Mouse (Mus musculus): Measurements from ENCODE around the gene Camkk2.

The Camkk2 gene

DNA sequence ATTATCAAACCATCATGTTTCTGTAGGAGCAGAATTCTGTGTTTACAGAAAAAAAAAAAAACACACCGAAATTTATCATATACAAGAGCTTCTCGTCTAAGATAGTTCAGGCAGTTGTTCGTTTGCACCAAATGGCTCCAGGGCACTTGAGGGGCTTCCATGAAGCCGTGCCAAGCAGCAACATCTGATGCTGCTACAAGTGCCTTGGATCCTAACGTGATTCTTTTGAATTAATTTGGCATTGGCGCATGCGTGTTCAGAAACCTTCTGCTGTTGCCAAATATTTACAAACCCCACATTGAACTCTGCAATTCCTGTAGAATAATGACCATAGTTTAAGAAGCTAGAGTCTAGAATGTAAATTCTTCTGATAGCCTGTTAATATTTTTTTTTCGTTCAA, 83.7 kb downstream of the Camkk2 start:
- DNase-seq: no peak

DNA sequence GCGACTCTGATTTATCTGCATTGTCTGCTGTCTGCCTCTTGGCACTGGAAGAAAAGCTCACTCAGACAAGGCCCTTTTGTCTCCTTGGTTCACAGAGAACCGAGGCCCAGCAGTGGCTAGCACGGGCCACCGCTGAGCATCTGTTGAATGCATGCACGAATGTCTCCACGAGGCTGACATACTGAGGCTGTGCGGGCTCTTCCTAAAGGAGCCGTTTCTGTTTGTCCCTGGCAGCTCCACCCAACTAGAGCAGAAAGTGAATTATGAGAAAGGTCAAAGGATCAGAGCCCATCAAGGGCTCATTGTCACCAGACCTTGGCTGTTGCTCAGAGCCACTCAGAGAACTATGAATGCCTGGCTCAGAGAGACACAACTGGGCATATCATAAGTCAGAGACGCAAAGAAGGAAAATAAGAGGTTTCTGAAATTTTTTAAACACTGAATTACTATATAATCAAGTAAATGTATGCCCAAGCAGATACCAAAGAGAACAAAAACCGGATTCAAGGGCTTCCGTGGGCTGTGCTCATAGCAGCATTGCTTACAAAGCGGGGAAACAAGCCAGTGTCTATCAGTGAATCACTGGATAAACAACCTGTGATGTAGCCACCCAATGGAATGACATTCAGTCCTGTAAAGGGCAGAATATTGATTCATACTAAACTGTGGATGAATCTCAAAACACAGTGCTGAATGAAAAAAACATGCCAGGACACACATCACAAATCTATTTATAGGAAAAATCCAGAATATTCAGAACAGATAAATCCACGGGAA, 85.6 kb downstream of the Camkk2 start:
- DNase-seq: no peak

DNA sequence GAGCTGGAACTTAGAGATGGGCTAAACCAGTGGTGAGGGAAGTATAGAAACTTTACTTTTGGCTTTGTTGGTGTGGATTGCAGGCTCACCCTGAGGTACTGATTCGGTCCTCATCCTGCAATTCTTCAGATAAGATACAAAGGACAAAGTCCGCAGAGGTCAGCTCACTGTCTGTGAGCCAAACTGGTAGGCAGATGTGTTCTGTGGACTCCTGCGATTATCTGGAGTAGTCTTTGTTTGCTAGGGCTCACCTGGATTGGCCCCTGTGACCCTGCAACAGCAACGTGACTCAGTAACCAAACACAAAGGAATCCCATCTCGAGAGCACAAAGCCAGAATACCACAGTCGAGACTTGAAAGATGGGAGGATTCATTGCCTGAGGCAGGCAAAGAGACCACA, 88.7 kb downstream of the Camkk2 start:
- DNase-seq: no peak

DNA sequence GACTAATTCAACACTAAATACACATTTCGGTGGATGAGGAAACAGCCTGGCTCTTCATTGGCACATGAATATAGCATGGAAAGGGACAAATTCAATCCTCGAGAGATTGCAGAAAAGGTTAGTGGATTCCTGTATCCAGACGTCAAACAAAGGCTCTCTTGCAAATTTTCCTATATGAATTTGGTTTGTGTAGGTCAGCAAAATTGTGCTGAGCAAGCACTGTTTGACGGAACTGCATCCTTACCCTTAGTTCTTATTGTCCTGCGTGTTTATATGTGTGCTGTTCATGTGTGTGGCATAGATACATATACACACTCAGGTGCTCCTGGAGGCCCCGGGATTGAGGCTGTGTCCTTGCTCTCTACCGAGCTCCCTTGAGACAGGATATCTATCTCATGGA, 90.1 kb downstream of the Camkk2 start:
- no peak for DNase-seq

DNA sequence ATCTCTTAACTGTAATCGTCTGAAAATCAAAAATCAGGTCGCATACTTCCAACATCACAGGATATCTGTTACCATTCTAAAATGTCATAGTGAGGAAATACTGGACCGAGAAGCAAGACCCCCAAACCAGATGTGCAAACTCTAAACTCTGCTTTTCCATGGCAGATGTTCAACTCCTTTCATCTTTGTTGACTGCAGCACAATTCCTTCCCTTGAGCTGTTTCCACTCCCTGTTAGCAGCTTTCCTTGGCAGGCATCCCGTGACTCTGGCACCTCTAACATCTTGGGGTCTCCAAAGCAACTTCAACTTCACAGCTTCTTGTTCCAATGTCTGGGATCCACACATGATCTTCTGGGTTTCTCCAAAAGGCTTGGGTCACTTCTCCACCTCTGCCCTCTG, 91.8 kb downstream of the Camkk2 start:
- no peak for DNase-seq

DNA sequence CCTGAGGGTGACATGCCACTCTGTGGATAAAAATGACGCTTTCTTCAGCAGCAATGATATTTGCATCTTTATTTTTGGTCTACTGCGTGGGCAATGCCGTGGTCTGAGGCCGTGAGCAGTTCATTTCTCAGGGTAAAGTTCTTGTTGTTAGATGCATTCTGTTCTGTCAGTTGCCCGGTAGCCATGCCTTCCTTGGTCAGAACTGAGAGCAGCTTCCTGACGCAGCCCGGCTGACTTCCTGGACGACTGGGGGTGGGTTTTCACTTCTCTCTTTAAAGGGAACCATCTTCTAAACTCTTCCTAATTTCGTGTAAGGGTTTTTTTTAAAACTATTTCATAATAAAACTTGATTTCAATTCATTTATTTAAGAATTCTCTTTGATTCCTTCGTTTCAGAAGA, 95.3 kb downstream of the Camkk2 start:
- DNase-seq: no peak

DNA sequence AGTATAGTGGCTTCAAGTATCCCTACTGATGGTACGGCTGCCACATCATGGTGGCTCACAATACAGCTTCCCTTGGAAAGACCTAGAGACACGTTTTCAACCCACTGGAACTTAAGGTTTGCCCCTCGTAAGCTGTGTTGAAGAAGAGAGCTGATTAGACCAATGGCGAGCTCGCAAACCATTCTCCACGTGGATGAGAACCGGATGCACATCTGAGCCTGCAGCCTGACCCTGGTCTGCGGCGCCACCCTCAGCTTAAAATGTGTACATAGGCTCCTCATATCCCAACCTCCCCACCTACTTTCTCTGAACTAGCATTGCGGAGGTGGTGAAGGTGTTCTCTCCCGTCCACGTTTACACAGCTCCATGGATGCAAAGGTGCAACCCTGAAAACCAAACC, 97.9 kb downstream of the Camkk2 start:
- DNase-seq: no peak

Data from cerebellum, adult 9-11 months (tissue).